Mouse (Mus musculus) heart, postnatal 10 days (tissue): ENCODE measurements around the gene Tbx1. TPM values are rescaled to one million over a fixed set of nuclear protein-coding genes. Genes with fewer than 3 reads are reported as not detected.

Source experiments
- DNase-seq, 2 experiments: peaks; one replicate each; pipeline ENCODE4 v3.0.0; 2021
- intact Hi-C: fragments of 180-260 bp; cut with DNase I; formaldehyde crosslinking; loops from one replicate; pipeline ENCODE4 v1.15.1; 2025
- total RNA-seq, 2 experiments: library from RNA; stranded (reverse); gene quantifications; 2 replicates each; pipeline ENCODE4 v1.2.3; 2021

Gene Tbx1
- total RNA-seq, 2 experiments from 2014 or later: 0.57 to 1.1 TPM

DNA sequence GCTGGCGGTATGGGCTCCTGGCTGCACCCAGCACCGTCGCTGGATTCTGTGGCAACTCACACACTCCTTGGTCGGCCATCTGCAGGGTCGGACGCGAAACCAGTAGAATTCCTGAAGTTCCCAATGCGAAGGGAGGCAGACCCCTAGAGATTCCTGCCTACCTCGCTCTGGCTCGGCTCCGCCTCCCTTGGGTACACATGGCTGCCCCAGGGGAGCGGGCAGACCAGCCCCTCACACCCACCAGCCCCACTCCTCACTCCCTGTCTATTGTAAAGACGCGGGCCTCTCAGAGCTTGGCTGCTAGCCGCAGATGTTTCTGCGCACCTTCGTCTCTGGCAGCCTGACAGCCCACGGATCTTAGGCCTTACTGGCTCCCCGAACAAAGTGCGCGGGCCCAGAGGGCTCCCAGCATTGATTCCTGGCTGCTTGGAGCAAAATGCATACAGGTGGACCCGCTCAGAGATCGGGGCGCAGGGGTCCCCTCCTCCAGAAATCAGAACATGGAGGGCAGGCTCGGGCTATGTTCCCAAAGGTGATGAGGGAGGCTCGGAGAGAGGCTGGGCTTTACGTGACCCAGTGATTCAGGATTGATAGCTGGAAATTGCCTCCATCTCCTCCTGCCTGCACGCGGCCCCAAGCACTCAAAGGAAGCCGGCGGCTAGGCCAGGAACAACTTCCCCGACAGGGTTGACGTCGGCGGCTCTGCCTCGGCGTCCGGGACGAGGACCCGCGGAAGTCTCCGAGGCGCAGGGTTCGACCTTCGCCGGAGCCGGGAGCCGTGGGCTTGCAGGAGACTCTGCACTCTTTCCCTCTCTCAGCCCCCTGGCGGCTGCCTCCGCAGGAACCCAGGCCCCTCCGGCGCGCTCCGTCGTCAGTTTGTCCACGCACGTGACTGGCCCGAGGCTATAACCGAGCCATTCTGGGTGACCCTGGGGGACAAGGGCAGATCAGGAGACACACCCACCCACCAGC is 862 bp upstream of the Tbx1 start:
- DNase-seq: peak; percentile 29 to 46
- intact Hi-C loops: no loop called here

DNA sequence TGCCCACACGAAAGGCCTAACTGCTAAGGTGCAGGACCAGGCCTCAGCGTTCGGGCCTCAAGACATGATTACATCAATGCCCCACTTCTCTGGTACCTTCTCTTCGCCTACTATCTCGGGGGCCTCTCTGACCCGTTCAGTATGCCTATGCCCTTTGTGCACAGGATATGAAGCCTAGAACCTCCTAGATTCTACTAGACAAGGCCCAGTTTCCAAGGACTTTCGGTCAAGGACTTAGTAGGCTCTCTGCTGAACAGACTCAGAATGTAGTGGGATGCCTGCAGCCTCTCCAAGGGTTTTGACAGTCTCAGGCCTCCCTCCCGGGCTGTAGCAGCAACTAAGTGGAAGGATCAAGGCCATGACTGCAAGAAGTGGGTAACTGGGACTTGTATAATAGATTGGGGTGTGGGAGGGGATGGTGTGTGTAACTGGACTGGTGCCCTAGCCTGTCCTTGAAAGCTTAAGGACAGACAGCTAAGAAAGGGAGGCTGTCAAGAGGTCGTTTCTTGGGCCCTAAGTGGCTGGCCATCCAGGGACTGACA is 1.3 kb downstream of the Tbx1 start:
- no peak for DNase-seq
- intact Hi-C loops: no loop called here

DNA sequence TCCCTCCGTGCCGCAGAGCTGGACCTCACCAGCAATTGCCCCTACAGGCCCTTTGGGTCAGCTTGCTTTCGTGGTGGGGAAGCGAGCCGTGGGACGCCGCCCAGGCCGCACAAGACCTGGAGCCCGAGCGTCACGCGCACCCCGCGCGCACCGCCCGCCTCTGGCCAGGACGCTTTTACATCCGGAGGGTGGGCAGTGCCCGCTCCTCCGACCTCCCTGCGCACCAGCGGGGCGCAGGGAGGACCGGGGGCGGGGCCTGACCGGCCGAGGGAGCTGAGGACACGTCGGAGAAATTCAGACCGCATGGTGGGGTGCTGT is 1.8 kb downstream of the Tbx1 start:
- intact Hi-C loops: no loop called here
- DNase-seq: no peak

GRCm38 (mm10) chr16:18587847-18588737 is 2.4 kb downstream of the Tbx1 start:
- intact Hi-C loops: no loop called here
- DNase-seq: no peak

DNA sequence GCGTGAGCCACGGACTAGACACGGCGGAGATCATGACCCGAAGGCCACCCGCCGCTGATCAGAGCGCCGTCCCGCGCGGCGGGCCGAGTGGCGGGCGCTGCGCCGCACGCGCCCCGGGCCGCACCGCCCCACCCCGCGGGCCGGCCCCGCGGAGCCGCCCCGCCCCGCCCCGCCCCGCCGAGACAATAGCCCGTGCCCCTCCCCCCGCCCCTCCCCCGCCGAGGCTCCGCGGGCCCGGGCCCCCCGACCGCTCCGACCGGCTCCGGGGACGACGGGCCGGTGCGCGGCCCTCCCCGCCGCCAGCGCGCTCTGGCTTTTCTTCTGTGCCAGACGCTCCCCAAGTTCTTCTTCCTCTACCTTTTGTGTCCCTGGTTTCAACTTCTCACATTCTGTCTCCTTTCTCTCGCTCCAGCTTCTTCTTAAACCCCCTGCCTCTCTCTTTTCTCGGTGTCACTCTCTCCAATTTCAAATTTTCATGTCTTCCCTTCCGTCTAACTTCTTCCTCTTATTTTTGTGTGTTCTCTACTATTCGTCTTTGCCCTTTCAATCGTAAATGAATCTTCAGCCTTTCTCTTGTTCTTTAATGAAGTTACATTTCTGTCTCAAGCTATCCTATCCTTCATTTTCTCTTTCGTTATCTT is 3.4 kb downstream of the Tbx1 start:
- intact Hi-C loops: no loop called here
- no peak for DNase-seq

DNA sequence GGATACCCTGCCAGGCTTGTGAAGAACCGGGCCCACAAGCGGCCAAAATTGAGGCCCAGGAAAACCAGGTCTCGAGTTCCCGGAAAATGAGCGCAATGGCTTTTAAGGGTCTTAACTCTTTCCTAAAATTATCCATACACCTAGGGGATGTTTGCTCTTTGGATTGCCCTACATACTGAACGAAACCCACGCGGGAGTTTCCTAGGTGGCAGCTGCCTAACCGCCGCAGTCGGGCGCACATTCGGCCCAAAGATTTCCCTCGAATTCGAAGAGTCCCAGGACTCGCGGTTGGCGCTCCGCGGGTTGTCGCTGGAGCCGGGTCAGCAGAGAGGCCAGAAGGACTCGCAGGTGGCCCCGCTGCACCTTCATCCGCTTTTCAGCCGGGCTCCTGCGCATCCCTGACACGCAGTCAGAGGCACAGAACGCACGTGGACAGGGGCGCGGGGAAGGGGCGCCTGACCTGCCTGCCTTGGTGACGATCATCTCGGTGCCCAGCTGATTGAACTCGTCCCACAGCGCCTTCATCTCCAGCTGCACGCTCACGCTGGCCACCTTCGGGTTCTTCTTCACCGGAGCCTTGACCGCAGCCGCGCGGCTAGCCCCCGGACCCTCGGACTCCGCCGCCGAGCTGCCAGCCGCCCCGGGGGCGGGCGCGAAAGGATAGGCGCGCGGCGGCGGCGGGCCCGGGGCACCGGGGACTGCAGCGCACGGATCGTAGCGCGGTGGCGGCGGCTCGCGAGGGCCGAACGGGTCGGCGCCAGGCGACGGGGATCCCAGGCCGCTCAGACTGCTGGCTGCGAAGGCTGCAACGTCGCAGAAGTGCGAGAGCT is 4.2 kb downstream of the Tbx1 start:
- intact Hi-C loops: no loop called here
- DNase-seq: no peak

DNA sequence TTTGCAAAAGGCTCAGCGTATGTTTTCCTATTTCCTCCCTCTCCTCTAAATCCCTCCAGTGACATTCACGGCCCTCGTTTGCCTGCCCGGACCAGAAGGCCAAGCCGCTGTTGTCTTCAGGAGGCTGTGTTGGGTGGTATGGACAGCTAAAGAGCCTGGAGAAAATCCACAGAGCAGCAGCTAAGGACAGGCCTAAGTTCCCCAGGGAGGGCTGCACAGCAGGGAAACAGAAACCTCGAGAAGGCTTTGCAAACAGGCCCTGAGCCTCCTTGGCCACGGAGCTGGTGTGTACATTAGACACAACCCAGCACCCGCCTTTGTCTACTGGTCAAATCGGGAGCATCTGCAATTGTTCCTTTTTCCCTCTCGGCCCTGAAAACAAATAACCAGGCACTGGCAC is 4.8 kb downstream of the Tbx1 start:
- intact Hi-C loops: no loop called here
- no peak for DNase-seq

- DNase-seq: no peak
- intact Hi-C loops: no loop called here
Measured at GRCm38 (mm10) chr16:18584901-18585510, 5.5 kb downstream of the Tbx1 start.

GRCm38 (mm10) chr16:18583673-18584357 is 6.7 kb downstream of the Tbx1 start:
- no peak for DNase-seq
- intact Hi-C loops: no loop called here

DNA sequence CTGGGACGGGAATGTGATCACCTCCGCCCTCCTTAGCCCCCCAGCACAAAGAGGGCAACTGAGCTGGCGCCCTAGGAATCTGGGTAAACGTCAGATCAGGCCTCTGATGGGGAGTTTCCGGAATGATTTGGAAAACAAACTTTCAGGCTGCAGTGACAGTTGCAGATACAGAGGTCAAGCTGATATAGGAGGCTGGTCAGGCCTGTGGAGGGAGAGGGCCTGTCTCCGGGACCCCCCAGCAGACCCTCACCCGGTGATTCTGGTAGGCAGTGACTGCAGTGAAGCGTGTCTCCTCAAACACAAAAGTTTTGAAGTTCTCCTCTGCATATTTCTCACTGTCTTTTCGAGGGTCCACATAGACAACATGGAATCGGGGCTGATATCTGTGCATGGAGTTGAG is 7.3 kb downstream of the Tbx1 start:
- intact Hi-C loops: no loop called here
- DNase-seq: no peak

DNA sequence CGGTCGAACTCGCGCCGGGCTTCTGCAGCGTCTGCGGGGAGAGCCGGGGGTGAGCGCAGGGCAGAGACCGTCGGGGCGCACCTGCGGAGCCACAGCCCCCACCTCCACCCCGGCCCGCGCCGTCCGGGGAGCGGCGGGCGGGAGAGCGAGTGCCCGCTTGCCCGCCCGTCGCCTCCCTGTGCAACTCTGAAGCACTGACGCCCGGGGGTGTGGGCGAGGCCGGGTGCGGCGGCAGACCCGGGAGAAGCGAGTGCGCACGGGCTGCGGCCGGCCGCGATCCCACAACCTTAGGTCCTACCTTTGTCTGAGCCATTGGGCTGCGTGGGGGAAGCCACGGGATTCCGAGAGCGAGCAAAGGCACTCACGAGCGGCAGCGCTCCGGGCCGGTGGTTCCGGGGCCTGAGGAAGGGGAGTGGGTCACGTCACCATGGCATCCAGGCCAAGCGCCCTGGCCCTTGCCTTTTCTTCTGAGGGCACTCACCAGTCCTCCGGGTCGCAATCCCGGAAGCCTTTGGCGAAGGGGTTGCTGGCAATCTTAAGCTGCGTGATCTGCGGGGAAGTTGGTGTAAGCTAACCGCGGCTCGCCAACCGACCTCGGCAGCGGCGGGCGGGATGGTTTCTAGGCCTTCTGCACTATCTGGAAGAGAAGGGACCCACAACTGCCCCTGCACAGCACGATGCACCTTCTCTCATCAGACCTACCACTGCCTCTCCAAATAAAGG is 7.9 kb downstream of the Tbx1 start:
- DNase-seq: no peak
- intact Hi-C loops: no loop called here

- intact Hi-C loops: no loop called here
- no peak for DNase-seq
Measured at GRCm38 (mm10) chr16:18581623-18582205, 8.8 kb downstream of the Tbx1 start.

DNA sequence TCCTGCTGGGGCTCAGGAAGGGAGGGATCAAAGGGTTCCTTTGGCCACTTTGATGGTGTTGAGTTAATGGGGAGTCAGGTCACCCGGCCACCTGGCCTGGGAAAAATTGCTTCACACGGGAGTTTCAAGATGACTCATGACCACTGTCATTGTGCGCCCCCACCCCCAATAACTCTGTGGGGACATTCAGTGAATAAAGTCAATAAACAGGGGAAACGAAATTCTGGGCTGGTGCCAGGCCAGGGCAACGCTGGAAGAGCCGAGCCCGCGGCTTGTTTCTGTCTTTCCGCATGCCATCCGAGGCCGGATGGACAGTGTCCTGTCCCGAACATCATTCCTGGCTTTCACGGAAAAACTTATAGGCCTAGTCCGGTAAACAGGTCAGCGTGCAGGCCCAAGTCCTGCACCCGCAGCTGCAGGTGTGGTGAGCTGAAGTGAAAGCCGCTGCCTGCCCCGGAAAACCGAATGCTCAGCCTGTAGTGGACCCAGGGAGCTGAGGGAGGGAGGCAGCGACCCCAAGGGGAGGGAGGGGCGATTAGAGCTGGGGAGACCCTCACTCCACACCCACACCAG is 9.3 kb downstream of the Tbx1 start:
- no peak for DNase-seq
- intact Hi-C loops: no loop called here

DNA sequence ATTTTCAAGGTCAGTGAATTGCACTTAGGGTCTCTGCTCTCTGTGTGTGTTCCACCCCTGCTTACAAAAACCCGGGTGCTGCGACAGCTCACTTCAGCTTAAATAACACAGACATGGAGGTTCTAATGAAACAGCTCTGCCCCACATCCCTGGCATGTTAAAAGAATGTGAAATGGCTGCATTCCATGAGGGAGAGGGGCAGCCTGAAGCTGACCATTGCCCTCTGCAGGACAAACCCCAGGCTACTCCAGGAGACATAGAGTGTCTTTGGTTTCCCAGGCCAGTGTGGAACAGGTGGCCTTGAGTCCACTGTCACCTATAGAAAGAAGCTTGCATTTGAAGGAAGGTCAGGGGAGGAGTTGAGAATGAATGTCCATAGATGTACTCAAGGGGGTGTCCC is 10.1 kb downstream of the Tbx1 start:
- intact Hi-C loops: no loop called here
- no peak for DNase-seq

DNA sequence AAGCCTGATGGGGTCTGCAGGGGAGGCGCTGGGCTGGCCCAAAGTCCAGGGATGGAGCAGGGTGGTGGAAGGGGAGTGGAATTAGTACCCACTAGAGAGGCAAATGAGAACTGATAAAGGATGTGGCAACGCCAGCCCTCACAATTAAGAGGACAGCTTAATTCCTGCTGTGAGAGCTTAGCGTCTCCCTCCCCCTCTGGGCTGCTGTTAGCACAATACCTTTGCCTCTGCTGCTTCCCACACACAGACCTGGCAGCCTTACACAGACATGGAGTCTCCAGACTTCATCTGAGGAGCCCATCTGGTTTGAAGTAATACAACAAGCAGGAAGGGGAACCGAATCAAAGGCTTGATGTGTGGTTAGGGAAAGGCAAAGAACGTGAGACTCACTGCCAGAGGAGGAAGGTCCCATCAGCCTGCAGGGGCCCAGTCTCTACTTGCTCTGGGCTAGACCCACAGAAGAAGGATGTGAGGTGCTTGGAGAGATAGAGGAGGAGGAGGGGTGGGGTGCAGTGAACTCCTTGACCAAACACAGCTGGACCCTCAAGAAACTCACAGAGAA is 12.8 kb downstream of the Tbx1 start:
- intact Hi-C loops: no loop called here
- DNase-seq: no peak

- DNase-seq: no peak
- intact Hi-C loops: no loop called here
Measured at GRCm38 (mm10) chr16:18577071-18577470, 13.4 kb downstream of the Tbx1 start.

DNA sequence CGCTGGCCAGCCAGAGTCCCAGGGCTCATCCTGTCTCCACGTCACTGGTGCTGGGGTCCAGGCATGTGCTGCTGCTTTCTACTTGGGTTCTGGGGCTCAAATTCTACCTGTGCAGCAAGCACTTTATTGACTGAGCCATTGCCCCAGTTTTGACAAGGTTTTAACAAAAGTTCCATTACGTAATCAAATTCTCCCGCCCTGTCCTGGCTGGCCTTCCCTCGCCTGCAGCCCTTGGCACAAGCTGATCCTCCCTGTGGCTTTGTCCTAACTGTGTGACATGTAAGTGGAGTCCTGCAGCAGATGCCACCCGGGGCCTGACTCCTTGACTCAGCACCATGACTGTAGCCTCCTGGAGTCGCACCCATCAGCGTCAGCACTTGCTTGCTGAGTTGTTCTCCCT is 16.3 kb downstream of the Tbx1 start:
- intact Hi-C loops: no loop called here
- DNase-seq: no peak
